Mouse (Mus musculus) embryonic facial prominence, embryonic 12.5 days (tissue): ENCODE measurements around the gene Rpl22. TPM values are rescaled to one million over a fixed set of nuclear protein-coding genes. Genes with fewer than 3 reads are reported as not detected.

Source experiments
- ATAC-seq: fragments of 200-750 bp; cut with Nextera tagmentation; 2 replicates; pipeline ENCODE4 v1.8.0; 2017; ENCODE audit not compliant: insufficient number of reproducible peaks, insufficient read depth, low FRiP score, low TSS enrichment
- H3K27ac ChIP-seq: fragments of 300-500 bp; sonication (generic); 2 replicates; pipeline ENCODE4 v1.5.1; 2016; ENCODE audit warnings: mild to moderate bottlenecking
- H3K27me3 ChIP-seq: fragments of 300-500 bp; sonication (generic); 2 replicates; pipeline ENCODE4 v1.6.1; 2016; ENCODE audit warnings: mild to moderate bottlenecking, moderate library complexity
- H3K36me3 ChIP-seq: fragments of 300-500 bp; sonication (generic); 2 replicates; pipeline ENCODE4 v1.6.1; 2016; ENCODE audit warnings: mild to moderate bottlenecking
- H3K4me1 ChIP-seq: fragments of 300-500 bp; sonication (generic); 2 replicates; pipeline ENCODE4 v1.6.1; 2016
- H3K4me2 ChIP-seq: fragments of 300-500 bp; sonication (generic); replicated peaks from 2 replicates; pipeline ENCODE4 v1.6.1; 2016; ENCODE audit warnings: mild to moderate bottlenecking, moderate library complexity
- H3K4me3 ChIP-seq: fragments of 300-500 bp; sonication (generic); 2 replicates; pipeline ENCODE4 v1.5.1; 2016; ENCODE audit warnings: mild to moderate bottlenecking
- H3K9ac ChIP-seq: fragments of 300-500 bp; sonication (generic); 2 replicates; pipeline ENCODE4 v1.6.1; 2016; ENCODE audit warnings: mild to moderate bottlenecking, moderate library complexity
- H3K9me3 ChIP-seq: fragments of 300-500 bp; sonication (generic); 2 replicates; pipeline ENCODE4 v1.6.1; 2016; ENCODE audit warnings: mild to moderate bottlenecking, moderate library complexity
- WGBS: fragments of 180-500 bp; shearing (Covaris S2); methylation state at CpG from one replicate; pipeline ENCODE4 v1.1.7; 2016; 5-methylcytosine and 5-hydroxymethylcytosine counted together
- polyA plus RNA-seq: library from polyadenylated mRNA; unstranded; fragments of >200 nt; fragmentation: Nextera tagmentation; extraction: Ambion mirVana; gene quantifications from 2 replicates; pipeline ENCODE4 v1.2.1, GENCODE M21; 2016

The Rpl22 gene
- polyA plus RNA-seq, 1 experiment from 2014 or later, result 396 TPM

- H3K36me3 ChIP-seq, result no peaks in the 10 kb centered on the region
- no peak overlapping the region for H3K9ac ChIP-seq
- 0 out of 2 replicates have a peak, but pooled peaks have one; percentile 37 for ATAC-seq
- H3K27me3 ChIP-seq, result peaks cover 38% of the 10 kb centered on the region
- WGBS, result under 1% methylated on average over 24 of the region's 24 CpGs
- no peak overlapping the region for H3K27ac ChIP-seq
- H3K4me1 ChIP-seq, result peaks cover 3% of the 10 kb centered on the region; the same call in 1 of the 2 replicates
- H3K4me3 ChIP-seq, result no peak overlapping the region
- H3K9me3 ChIP-seq, result no peaks in the 10 kb centered on the region
- peak overlapping the region; percentile 37 for H3K4me2 ChIP-seq
These were observed 35.3 kb downstream of the Rpl22 start for GRCm38 (mm10) chr4:152360855-152361254.

- Histone ChIP-seq H3K27me3 (peaks cover 38% of the 10 kb centered on the region), H3K4me2 (no peak overlapping the region), H3K9me3 (no peaks in the 10 kb centered on the region), H3K36me3 (no peaks in the 10 kb centered on the region), H3K9ac (no peak overlapping the region), H3K4me1 (peaks cover 3% of the 10 kb centered on the region; the same call in 1 of the 2 replicates), H3K4me3 (no peak overlapping the region), H3K27ac (no peak overlapping the region)
- WGBS, result 74% methylated on average over 9 of the region's 9 CpGs
- no peak for ATAC-seq
These were observed 36.6 kb downstream of the Rpl22 start for GRCm38 (mm10) chr4:152362180-152362579.

GRCm38 (mm10) chr4:152365228-152365627 lies 39.7 kb downstream of the Rpl22 start:
- no peak overlapping the region for H3K4me3 ChIP-seq
- no peaks in the 10 kb centered on the region for H3K36me3 ChIP-seq
- no peak for ATAC-seq
- H3K27me3 ChIP-seq, result peaks cover 18% of the 10 kb centered on the region
- no peak overlapping the region for H3K4me2 ChIP-seq
- H3K27ac ChIP-seq, result no peak overlapping the region
- WGBS, result 68% methylated on average over 7 of the region's 7 CpGs
- H3K9me3 ChIP-seq, result no peaks in the 10 kb centered on the region
- H3K4me1 ChIP-seq, result peaks cover 3% of the 10 kb centered on the region; the same call in 1 of the 2 replicates
- H3K9ac ChIP-seq, result no peak overlapping the region

GRCm38 (mm10) chr4:152382528-152383252 lies 57.1 kb downstream of the Rpl22 start:
- no peak overlapping the region for H3K9ac ChIP-seq
- no peak overlapping the region for H3K27ac ChIP-seq
- H3K4me1 ChIP-seq, result no peaks in the 10 kb centered on the region
- H3K4me3 ChIP-seq, result no peak overlapping the region
- H3K9me3 ChIP-seq, result no peaks in the 10 kb centered on the region
- 88% methylated on average over 17 of the region's 17 CpGs for WGBS
- H3K4me2 ChIP-seq, result no peak overlapping the region
- no peaks in the 10 kb centered on the region for H3K27me3 ChIP-seq
- no peak for ATAC-seq
- H3K36me3 ChIP-seq, result no peaks in the 10 kb centered on the region

Other genes with a start within 250 kb of the Rpl22 start
- 1.1 and 2.1 TPM in 2 replicates for gene Tnfrsf25, start 209.8 kb upstream of the Rpl22 start, polyA plus RNA-seq
- gene Espn, start 173.4 kb upstream of the Rpl22 start, polyA plus RNA-seq, result 6.4 and 6.6 TPM in 2 replicates
- 0.09 TPM in 1 of 2 replicates, not detected in the other for gene Hes2, start 166.9 kb upstream of the Rpl22 start, polyA plus RNA-seq
- gene Acot7, start 147.6 kb upstream of the Rpl22 start, polyA plus RNA-seq, result 57.9 and 69.8 TPM in 2 replicates
- gene Gpr153, start 51.5 kb upstream of the Rpl22 start, polyA plus RNA-seq, result 9.7 and 10.6 TPM in 2 replicates
- gene Hes3, start 34.1 kb upstream of the Rpl22 start, polyA plus RNA-seq, result 0.09 TPM in 1 of 2 replicates, not detected in the other
- gene Icmt, start 28.5 kb upstream of the Rpl22 start, polyA plus RNA-seq, result 30.3 and 33.4 TPM in 2 replicates
- gene Rnf207, start 6.7 kb upstream of the Rpl22 start, polyA plus RNA-seq, result 1.0 and 2.3 TPM in 2 replicates
- 0.33 and 0.46 TPM in 2 replicates for gene Chd5, start 12.9 kb downstream of the Rpl22 start, polyA plus RNA-seq
- 4.2 TPM in 2 replicates for gene Nphp4, start 151.0 kb downstream of the Rpl22 start, polyA plus RNA-seq
- gene Kcnab2, start 152.1 kb downstream of the Rpl22 start, polyA plus RNA-seq, result 12.4 and 15.6 TPM in 2 replicates